Mouse (Mus musculus): ENCODE results near the gene Slc25a19.
"Not testable (repeated sequence)": the region's sequence is repeated elsewhere in the genome, so short reads cannot be mapped to it uniquely, and the experiment has no call there.

Gene Slc25a19

GRCm38 (mm10) chr11:115627705-115628464, at the start of gene Slc25a19:
TSS of gene Slc25a19 (minus strand) at chr11:115628295.
- in situ Hi-C loops (cut with MboI): no loop called here

DNA sequence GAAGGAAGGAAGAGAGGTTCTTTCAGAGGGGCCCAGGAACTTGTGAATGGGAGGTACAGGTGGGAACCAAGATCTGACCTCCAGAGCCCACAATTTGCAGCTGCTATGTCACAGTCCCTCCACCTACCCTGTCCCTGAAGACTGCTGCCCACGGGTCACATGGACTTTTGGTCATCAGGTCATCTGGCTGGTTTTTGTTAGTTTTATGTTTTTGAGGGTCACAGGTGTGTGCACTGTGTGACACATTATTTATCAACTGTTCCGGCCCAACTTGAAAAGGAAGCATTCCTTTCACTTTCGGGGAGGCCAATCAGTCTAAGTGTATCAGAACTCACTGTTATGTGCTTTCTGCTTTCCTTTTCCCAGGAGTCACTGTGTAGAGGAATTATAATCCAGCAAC, 49.4 kb upstream of the Slc25a19 start:
- in situ Hi-C loops (cut with MboI): no loop called here

- in situ Hi-C loops (cut with MboI): no loop called here
Measured at GRCm38 (mm10) chr11:115676738-115677137, 48.6 kb upstream of the Slc25a19 start.

GRCm38 (mm10) chr11:115674235-115674865, 46.3 kb upstream of the Slc25a19 start:
- in situ Hi-C loops (cut with MboI): no loop called here

DNA sequence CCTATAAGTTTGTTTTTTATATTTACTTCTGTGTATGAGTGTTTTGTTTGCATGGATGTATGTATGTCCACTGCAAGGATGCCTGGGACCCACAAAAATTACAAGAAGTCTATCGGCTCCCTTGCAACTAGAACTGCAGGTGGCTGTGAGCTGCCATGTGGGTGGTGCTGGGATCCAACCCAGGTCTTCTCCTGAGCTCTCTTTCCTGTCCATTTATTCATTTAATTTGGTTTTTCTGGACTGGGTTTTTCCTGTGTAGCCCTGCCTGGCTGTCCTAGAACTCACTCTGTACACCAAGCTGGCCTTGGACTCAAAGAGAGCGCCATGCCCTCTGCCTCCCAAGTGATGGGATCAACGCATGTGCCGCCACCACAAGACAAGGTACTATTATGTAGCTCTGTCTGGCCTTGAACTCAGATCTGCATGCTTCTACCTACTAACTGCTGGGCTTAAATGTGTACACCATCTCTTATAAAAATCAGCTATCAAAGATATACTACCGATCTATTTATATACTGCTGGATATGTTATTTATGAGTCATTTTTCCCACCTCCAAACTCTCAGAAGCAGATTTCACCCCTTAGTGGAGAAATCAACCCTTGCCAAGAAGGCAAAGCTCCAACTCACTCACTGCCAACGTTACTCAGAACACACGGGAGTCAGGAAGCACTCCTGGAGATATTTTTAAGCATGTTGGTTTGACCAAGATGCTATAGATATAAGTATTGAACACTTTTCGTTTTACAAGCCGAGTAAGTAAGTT, 45.6 kb upstream of the Slc25a19 start:
- in situ Hi-C loops (cut with MboI): no loop called here

GRCm38 (mm10) chr11:115672226-115672987, 44.3 kb upstream of the Slc25a19 start:
- in situ Hi-C loops (cut with MboI): no loop called here

DNA sequence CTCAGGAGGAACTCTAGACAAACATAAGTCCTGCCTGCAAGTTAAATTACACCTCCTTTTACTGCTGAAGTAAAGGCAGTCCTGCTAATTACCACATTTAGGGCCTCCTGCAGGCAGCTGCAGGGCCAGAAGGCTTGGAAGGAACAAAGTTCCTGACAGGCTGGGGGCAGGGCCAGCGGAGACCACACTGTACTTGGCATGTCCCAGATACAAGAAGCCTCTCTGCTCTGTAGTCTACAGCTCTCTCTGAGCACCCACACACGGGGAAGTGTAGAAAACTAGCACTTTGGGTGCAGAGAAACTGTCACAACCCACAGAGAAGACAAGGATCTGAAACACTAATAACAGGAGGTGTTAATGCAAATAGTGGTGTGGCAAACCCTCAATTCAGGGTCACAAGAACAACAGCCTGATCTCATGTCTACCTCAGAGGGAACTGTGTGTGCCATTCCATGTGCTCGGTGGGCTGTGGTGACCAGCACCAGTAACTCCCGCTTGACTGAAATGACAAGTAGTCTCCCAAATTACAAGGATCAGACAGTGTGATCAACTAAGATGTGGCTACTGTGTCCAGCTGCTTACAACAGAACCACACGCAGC, 42.5 kb upstream of the Slc25a19 start:
- in situ Hi-C loops (cut with MboI): no loop called here

DNA sequence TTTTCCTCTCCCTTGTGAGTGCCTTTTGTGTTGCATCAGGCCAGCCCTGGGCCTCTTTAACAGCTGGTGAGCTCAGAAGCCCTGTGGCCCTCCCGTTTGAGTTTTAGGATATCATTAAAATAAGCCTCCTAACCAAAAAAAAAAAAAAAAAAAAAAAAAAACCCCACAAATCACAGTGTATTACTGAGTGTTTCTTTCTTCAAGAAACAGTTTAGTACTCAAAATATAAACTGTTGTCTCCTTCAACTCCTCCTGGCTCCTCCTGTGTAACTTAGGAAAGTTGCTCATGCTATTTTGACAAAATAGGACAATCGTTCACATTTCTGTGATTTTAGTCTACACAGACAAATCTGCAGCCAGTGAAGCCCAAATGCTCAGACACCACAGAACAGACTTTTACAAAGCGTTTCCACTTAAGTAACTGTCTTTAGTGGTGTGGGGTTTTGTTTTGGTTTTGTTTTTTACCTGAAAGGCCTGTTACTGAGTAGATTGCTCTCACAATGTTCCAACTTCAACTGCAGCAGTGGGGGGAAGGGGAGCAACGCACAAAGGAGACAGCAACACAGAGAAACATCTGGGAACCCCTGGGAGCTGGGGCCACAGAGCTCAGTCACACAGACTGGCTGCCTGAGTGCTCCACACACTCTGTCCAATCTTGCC, 35.7 kb upstream of the Slc25a19 start:
- in situ Hi-C loops (cut with MboI): no loop called here

- in situ Hi-C loops (cut with MboI): no loop called here
Measured at GRCm38 (mm10) chr11:115660376-115660775, 32.3 kb upstream of the Slc25a19 start.

- in situ Hi-C loops (cut with MboI): no loop called here
Measured at GRCm38 (mm10) chr11:115658521-115658920, 30.4 kb upstream of the Slc25a19 start.

DNA sequence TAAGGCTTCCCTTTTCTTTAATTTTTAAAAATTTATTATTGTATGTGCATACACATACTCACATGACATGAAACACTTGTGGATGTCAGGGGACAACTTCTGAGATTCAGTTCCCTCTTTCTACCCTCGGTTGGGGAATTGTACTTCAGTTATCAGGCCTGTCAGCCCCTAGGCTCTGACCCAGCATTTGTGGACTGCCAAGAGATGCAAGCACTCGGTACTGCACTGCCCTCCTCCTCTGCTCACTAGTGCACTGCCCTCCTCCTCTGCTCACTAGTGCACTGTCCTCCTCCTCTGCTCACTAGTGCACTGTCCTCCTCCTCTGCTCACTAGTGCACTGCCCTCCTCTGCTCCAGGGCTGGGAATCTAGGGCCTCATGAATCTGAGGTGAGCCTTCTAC, 26.0 kb upstream of the Slc25a19 start:
- in situ Hi-C loops (cut with MboI): no loop called here

DNA sequence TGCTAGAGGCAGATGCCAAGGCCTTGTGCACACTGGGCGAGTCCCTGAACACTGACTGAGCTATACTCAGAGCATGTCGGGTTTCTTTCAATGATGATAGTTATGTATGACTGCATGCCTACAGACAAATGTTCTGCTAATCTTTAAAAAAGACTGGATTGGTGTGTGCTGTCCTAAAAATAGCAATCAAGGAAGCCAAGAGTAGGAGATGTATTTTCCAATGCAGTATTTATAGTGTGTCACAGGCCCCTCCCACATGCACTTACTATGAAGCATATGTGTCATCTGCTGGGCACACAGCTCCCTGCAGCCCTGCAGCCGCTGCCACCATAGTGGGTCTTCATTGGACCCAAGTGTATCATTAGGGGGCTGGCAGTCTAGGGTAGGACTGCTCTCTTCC, 25.1 kb upstream of the Slc25a19 start:
- in situ Hi-C loops (cut with MboI): no loop called here

GRCm38 (mm10) chr11:115651680-115652079, 23.6 kb upstream of the Slc25a19 start:
- in situ Hi-C loops (cut with MboI): no loop called here

- in situ Hi-C loops (cut with MboI): no loop called here
Measured at GRCm38 (mm10) chr11:115649706-115650105, 21.6 kb upstream of the Slc25a19 start.

DNA sequence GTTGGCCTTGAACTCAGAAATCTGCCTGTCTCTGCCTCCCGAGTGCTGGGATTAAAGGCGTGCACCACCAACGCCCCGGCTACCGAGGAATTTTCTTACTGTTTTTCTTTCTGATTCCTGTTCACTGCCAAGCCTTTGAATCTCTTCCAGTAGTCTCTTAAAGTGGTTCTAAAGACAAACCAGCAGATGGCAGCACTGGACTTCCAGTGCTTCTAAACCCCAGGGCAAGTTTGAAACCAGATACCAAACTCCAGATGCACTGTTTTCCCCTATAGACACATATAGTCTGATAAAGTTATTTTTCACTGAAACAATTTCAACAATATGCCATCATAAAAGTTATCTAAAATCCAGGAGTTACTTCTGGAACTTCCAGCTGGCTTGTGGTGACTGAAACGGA, 19.4 kb upstream of the Slc25a19 start:
- in situ Hi-C loops (cut with MboI): no loop called here

- in situ Hi-C loops (cut with MboI): no loop called here
Measured at GRCm38 (mm10) chr11:115646439-115646838, 18.3 kb upstream of the Slc25a19 start.

DNA sequence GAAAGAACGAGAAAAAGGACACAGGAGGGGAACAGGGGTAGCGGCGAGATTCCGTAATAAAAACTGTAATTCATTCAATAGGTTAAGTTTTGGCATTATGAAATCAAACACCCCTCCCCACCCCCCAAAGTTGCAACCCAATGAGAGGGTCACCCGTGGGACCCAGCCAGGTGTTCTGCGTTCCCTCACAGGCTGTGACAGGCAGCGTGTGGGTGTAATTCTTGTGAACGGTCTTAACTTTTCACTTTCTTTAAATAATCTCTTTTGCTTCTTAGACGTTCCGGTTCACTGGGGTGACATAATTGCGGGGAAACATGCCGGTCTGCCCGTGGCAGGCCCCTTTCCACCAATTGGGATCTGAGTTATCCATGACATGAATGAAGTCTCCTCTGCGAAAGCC, 17.4 kb upstream of the Slc25a19 start:
- in situ Hi-C loops (cut with MboI): not testable (repeated sequence)

DNA sequence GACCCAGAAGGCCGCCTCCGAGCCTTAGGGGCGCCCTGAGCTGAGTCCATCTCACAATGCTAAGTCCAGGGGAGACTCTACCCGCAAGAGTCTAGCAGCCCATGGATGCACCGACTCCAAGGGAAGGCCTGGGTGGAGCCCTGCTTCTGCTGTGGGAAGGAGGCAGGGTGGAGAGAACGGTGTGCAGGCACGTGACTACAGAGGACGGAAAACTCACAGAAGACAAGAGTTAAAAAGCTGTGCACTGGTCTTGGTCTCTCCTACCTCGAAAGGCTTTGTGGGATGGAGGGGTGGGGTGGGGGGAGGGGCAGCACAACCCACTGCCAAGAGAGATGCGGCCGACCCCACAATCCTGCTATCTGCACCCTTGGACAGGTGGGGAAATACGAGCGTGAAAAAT, 16.2 kb upstream of the Slc25a19 start:
- in situ Hi-C loops (cut with MboI): loop anchor here (5.0 kb wide), 1 partner anchor 73 kb away; no protein-coding TSS in a partner anchor

DNA sequence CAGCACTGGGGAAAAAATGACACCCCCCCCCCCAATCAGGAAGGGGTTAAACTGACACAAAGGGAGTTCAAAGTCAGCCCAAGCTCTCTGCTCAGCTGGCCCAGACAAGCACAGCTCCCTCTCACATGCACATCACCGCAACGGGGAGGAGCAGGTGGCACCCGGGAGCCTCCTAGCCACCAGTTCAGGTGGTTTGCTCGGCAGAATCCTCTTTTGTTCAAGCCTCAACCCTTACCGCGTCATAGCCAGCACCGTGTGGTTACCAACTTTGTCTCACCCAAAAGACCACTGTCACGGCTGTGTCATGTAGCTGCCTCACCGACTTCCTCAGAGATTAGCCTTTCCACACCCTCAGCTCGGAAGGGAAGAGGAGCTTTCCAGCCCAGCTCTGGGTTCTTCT, 15.2 kb upstream of the Slc25a19 start:
- in situ Hi-C loops (cut with MboI): loop anchor here (5.0 kb wide), 1 partner anchor 74 kb away; no protein-coding TSS in a partner anchor

DNA sequence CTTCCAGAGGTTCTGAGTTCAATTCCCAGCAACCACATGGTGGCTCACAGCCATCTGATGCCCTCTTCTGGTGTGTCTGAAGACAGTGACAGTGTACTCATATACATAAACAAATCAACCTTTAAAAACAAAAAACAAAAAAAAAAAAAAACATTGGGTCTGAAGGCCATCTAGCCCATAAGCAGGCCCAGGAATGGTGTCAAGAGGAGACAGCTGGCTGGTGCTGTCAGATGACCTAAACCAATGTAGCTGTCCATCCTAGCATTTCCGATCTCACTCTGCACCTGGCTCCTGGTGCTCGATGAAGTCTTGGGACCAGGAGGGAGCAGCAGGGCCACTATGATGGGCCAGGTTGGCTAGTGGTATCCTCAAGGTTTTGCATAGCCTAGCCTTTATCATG, 14.6 kb upstream of the Slc25a19 start:
- in situ Hi-C loops (cut with MboI): loop anchor here (5.0 kb wide), 1 partner anchor 75 kb away; no protein-coding TSS in a partner anchor

GRCm38 (mm10) chr11:115641664-115642036, 13.6 kb upstream of the Slc25a19 start:
- in situ Hi-C loops (cut with MboI): loop anchor here (5.0 kb wide), 1 partner anchor 76 kb away; no protein-coding TSS in a partner anchor

Data from mature B cell (primary cell).